Mouse (Mus musculus): Measurements from ENCODE around the gene Gm10057. TPM values are rescaled to one million over a fixed set of nuclear protein-coding genes. Genes with fewer than 3 reads are reported as not detected.
"Not testable (repeated sequence)": the region's sequence is repeated elsewhere in the genome, so short reads cannot be mapped to it uniquely, and the experiment has no call there.

Gene Gm10057
- polyA plus RNA-seq (2012; rRNA removed) (not detected in 2 replicates), polyA plus RNA-seq (2014; fragmentation: Nextera tagmentation; extraction: Ambion mirVana) (not detected in 2 replicates)

- H3K9ac ChIP-seq (ENCODE audit: low read depth, low read length, severe bottlenecking); DNase-seq (ENCODE audit: low spot score); H3K9me3 ChIP-seq (ENCODE audit: control insufficient read depth, low read length); ATAC-seq (ENCODE audit: low FRiP score, low read depth); H3K27ac ChIP-seq (replicated peaks; ENCODE audit: low read depth, low read length); H3K27me3 ChIP-seq (ENCODE audit: control insufficient read depth, insufficient read depth, low read length); H3K4me2 ChIP-seq (replicated peaks; ENCODE audit: low read depth, low read length, severe bottlenecking); H3K4me1 ChIP-seq (ENCODE audit: control insufficient read depth, insufficient read depth, low read length); H3K36me3 ChIP-seq (ENCODE audit: control insufficient read depth, insufficient read depth, low read length); H3K4me3 ChIP-seq (replicated peaks; ENCODE audit: low read length): not testable (repeated sequence)
Observed at GRCm38 (mm10) chrX:154054939-154055338, at the start of gene Gm10057. Gene Gm10057 (minus strand): TSS chrX:154055039.

- not testable (repeated sequence) for H3K9me3 ChIP-seq (ENCODE audit: control insufficient read depth, low read length); ATAC-seq (ENCODE audit: low FRiP score, low read depth); DNase-seq (ENCODE audit: low spot score); H3K4me2 ChIP-seq (replicated peaks; ENCODE audit: low read depth, low read length, severe bottlenecking); H3K27ac ChIP-seq (replicated peaks; ENCODE audit: low read depth, low read length); H3K36me3 ChIP-seq (ENCODE audit: control insufficient read depth, insufficient read depth, low read length); H3K9ac ChIP-seq (ENCODE audit: low read depth, low read length, severe bottlenecking); H3K27me3 ChIP-seq (ENCODE audit: control insufficient read depth, insufficient read depth, low read length); H3K4me1 ChIP-seq (ENCODE audit: control insufficient read depth, insufficient read depth, low read length); H3K4me3 ChIP-seq (replicated peaks; ENCODE audit: low read length)
Observed at GRCm38 (mm10) chrX:154033727-154034126, 21.1 kb downstream of the Gm10057 start, which contains the start of gene 4921511M17Rik. Gene 4921511M17Rik (minus strand): TSS chrX:154033827.

- H3K4me1 ChIP-seq (ENCODE audit: control insufficient read depth, insufficient read depth, low read length); H3K9me3 ChIP-seq (ENCODE audit: control insufficient read depth, low read length); H3K36me3 ChIP-seq (ENCODE audit: control insufficient read depth, insufficient read depth, low read length); H3K4me2 ChIP-seq (replicated peaks; ENCODE audit: low read depth, low read length, severe bottlenecking); H3K27me3 ChIP-seq (ENCODE audit: control insufficient read depth, insufficient read depth, low read length); H3K27ac ChIP-seq (replicated peaks; ENCODE audit: low read depth, low read length); ATAC-seq (ENCODE audit: low FRiP score, low read depth); DNase-seq (ENCODE audit: low spot score); H3K9ac ChIP-seq (ENCODE audit: low read depth, low read length, severe bottlenecking); H3K4me3 ChIP-seq (replicated peaks; ENCODE audit: low read length): not testable (repeated sequence)
Observed at GRCm38 (mm10) chrX:154012540-154012939, 42.3 kb downstream of the Gm10057 start, which contains the start of gene Samt1. Gene Samt1 (minus strand): TSS chrX:154012640.

Other genes with a start within 250 kb of the Gm10057 start
- gene Spin2c, start 222.8 kb downstream of the Gm10057 start, polyA plus RNA-seq (2012; rRNA removed) = 10.4 and 14.3 TPM in 2 replicates
- gene Spin2c, start 222.8 kb downstream of the Gm10057 start, polyA plus RNA-seq (2014; fragmentation: Nextera tagmentation; extraction: Ambion mirVana) = 22.2 and 27.9 TPM in 2 replicates
- gene Samt1, start 42.4 kb downstream of the Gm10057 start, polyA plus RNA-seq (2012; rRNA removed) = not detected in 2 replicates
- not detected in 2 replicates for gene Samt1, start 42.4 kb downstream of the Gm10057 start, polyA plus RNA-seq (2014; fragmentation: Nextera tagmentation; extraction: Ambion mirVana)
- not detected in 2 replicates for gene 4921511M17Rik, start 21.2 kb downstream of the Gm10057 start, polyA plus RNA-seq (2012; rRNA removed)
- not detected in 2 replicates for gene 4921511M17Rik, start 21.2 kb downstream of the Gm10057 start, polyA plus RNA-seq (2014; fragmentation: Nextera tagmentation; extraction: Ambion mirVana)
- gene Gm15140, start 65.6 kb upstream of the Gm10057 start, polyA plus RNA-seq (2012; rRNA removed) = not detected in 2 replicates
- gene Gm15140, start 65.6 kb upstream of the Gm10057 start, polyA plus RNA-seq (2014; fragmentation: Nextera tagmentation; extraction: Ambion mirVana) = not detected in 2 replicates